Mouse (Mus musculus): ENCODE results near the gene Ms4a1.

DNA sequence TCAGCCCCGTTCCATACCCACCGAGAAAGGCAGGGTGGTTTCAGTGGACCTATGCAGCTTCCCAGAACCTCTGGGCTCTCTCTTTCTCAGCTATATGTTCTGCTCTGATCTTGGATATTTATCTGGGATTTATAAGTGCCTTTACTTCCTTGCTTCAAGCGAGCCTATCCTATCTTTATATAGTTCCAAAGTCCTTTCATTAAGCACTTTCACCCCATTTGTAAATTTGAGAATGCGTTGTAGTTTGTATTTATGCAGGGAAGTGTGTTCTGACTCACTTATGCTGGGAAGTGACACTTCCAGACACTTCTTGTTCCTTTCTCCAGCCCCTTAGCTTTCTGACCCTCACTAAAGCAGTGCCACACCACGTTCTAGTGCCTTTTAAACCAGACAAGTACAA, 33.7 kb downstream of the Ms4a1 start, which contains the start of gene Ms4a12:
- TF ChIP-seq CTCF (IDR thresholded peaks at IDR 0.05; ENCODE audit: low read depth): no peak
- no peak for TF ChIP-seq EP300 (IDR thresholded peaks at IDR 0.05; ENCODE audit: low read depth)
